Mouse (Mus musculus): ENCODE data around the gene Umod.

DNA sequence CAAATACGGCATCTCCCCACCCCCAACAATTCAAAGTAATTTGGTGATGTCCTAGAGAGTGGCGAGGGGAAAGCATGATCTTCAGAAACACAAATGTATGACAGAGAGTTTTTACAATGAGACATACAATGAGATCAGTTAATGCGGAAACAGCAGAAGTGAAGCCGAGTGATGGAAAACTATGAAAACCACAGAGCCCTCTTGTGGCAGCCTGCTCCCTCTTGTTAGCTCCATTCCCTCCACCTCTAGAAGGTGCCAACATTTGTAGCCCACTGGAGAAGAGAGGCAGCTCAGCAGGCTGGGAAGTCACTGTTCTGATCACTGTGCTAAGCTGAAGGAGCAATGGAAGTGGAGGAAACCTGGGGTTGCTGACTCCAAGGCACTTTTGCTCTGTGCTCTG is 35.2 kb downstream of the Umod start:
- TF ChIP-seq CTCF (IDR thresholded peaks at IDR 0.05; ENCODE audit: low read depth), result no peak
- TF ChIP-seq EP300 (IDR thresholded peaks at IDR 0.05; ENCODE audit: low read depth), result no peak
